Mouse (Mus musculus): ENCODE data around the gene Tbx10. TPM values are rescaled to one million over a fixed set of nuclear protein-coding genes. Genes with fewer than 3 reads are reported as not detected.

Gene Tbx10
- total RNA-seq, 2 experiments from 2014 or later, result not detected

DNA sequence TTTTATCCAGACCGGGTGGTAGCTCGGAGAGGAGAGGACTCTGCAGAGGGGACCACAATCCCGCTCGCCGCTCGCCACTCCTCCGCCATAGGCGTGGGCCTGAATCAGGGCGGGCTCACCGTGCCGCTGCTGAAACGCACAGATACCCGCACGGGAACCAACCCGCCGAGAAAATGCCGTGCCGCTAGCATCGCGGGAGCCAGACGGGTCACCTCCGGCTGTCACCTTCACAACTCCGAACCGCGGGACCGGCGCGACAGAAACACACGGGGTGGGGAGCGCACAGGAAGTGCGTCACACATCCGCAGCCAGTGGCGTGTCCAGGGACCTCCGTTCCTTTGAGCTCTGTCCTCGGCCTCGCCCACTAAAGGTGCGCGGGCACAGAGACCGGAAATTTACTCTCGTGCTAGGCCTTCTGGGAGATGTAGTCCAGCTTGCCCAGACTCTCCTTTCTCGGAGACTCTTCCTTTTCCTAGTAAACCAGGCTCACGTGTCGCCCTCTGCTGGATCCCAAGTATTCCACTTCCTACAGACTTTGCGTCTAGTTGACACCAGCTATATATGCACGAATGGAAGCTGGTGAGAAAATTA is 20.0 kb downstream of the Tbx10 start, which contains the start of gene Ndufv1:
TSS of gene Ndufv1 (minus strand) at position 375 of the 591 bp plus-strand sequence.
- peak; percentile 84 for TF ChIP-seq CTCF (IDR thresholded peaks at IDR 0.05)
- intact Hi-C loops (cut with DNase I), result loop anchor here (1.0 to 2.0 kb wide), 2 partner anchors 12 to 66 kb away; partner anchors contain the start of genes Gm49405 and Nudt8
- DNase-seq (ENCODE audit: extremely low spot score in 1 of 2, low spot score in 2 of 2), result peak; percentile 94 to 97

DNA sequence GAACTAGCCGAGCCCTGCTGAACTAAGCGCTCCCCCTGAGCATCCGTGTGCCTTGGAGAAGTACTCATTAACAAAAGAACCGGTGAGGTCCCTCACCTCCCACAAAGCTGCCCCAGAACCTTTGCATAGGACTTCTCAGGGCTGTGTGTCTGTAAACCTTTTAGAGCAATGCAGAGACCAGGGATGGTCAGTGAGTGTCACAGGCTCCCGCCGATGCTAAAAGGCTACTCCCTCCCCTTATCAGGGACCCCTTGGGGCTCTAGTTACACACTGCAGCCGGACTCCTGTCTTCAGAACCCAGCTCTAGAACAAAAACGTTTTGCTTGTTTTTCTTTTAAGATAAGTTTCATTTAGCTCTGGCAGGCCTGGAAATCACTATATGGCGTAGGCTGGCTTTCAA is 20.5 kb downstream of the Tbx10 start:
- H3K4me3 ChIP-seq, result peak overlapping the region; percentile 23; the same call in 1 of the 2 replicates

More for the DNA sequence above, 20.0 kb downstream of the Tbx10 start, which contains the start of gene Ndufv1:
- H3K4me3 ChIP-seq, result peak within 1 kb of the TSS; percentile 61
- H3K27ac ChIP-seq, result peak within 1 kb of the TSS; percentile 77

DNA sequence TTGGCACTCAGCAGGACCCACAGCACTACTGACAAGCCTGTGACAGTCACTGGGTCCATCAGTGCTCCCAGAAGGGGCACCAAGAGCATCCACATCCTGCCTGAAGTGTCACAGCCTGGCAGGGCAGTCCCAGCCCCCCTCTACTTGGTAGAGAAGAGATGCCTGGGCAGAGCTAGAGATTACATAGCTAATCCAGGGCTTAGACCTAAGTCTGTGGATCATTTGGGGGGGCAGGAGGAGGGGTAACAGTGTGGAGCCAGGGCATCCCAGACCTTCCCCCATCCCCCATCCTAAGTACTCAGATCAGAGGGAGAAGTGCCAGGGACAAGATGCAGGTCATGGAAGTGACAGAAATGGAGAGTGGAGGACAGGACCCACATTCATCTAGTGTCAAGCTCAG is 22.2 kb downstream of the Tbx10 start:
- H3K4me3 ChIP-seq, result no peak overlapping the region
- intact Hi-C loops (cut with DNase I), result loop anchor here (5.0 kb wide), 2 partner anchors 122 to 212 kb away; partner anchors contain the start of gene Gpr152
- DNase-seq (ENCODE audit: extremely low spot score in 1 of 2, low spot score in 2 of 2), result no peak
- no peak for TF ChIP-seq CTCF (IDR thresholded peaks at IDR 0.05)
- H3K27ac ChIP-seq, result no peak overlapping the region

More for the DNA sequence above, 20.5 kb downstream of the Tbx10 start:
- no peak overlapping the region for H3K27ac ChIP-seq
- intact Hi-C loops (cut with DNase I), result loop anchor here (2.0 kb wide), 1 partner anchor 66 kb away; no protein-coding TSS in a partner anchor
- TF ChIP-seq CTCF (IDR thresholded peaks at IDR 0.05), result no peak
- no peak for DNase-seq (ENCODE audit: extremely low spot score in 1 of 2, low spot score in 2 of 2)

DNA sequence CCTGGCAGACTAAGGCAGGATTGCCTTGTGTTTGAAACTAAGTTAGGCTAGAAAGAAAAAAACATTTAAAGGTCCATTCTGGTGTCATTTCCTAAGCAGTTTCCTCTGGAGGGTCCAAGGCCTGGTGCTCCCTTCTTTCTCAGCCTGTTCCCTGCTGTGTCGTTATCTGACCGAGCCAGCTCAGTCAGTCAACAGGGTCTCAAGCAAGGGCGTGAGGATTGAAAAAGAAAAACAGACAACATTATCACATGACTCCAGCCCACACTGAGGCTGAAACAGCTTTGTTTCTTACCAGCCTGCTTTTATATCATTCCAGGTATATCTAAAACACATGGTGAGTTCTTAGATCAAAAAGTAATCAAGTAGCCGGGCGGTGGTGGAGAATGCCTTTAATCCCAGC is 23.1 kb downstream of the Tbx10 start:
- H3K27ac ChIP-seq, result no peak overlapping the region
- intact Hi-C loops (cut with DNase I), result loop anchor here (5.0 kb wide), 2 partner anchors 122 to 212 kb away; partner anchors contain the start of gene Gpr152
- no peak overlapping the region for H3K4me3 ChIP-seq
- TF ChIP-seq CTCF (IDR thresholded peaks at IDR 0.05), result no peak
- DNase-seq (ENCODE audit: extremely low spot score in 1 of 2, low spot score in 2 of 2), result no peak

DNA sequence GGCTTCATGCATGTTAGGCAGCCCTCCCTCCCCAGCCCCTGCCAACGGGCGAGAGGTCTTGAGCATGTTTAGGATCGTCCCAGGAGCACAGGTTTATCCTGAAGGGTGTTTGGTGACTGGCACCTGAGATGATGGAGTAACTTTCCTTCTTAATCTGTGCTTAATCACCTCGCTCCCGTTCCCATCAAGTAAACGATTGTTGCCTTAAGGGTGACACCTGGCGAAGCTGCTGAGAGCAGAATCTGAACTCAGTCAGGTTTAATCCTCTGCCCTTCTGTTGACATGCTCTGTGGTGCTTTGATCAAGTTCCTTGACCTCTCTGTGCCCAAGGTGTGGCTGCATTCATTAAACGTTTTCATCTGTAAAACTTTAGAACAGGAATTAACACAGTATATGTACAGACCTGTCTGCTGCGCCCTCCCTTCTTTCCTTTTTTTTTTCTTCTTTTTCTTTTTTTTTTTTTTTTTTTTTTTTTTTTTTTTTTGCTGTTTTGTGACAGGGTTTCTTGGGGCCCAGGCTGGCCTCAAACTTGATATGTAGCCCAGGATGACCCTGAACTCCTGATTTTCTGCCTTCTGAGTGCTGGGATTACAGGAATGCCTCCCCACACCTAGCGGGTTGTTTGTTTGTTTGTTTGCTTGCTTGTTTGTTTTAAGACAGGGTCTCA is 25.5 kb downstream of the Tbx10 start:
- DNase-seq (ENCODE audit: extremely low spot score in 1 of 2, low spot score in 2 of 2), result no peak
- intact Hi-C loops (cut with DNase I), result loop anchor here (5.0 kb wide), 2 partner anchors 119 to 209 kb away; partner anchors contain the start of gene Gpr152
- H3K27ac ChIP-seq, result no peak overlapping the region

DNA sequence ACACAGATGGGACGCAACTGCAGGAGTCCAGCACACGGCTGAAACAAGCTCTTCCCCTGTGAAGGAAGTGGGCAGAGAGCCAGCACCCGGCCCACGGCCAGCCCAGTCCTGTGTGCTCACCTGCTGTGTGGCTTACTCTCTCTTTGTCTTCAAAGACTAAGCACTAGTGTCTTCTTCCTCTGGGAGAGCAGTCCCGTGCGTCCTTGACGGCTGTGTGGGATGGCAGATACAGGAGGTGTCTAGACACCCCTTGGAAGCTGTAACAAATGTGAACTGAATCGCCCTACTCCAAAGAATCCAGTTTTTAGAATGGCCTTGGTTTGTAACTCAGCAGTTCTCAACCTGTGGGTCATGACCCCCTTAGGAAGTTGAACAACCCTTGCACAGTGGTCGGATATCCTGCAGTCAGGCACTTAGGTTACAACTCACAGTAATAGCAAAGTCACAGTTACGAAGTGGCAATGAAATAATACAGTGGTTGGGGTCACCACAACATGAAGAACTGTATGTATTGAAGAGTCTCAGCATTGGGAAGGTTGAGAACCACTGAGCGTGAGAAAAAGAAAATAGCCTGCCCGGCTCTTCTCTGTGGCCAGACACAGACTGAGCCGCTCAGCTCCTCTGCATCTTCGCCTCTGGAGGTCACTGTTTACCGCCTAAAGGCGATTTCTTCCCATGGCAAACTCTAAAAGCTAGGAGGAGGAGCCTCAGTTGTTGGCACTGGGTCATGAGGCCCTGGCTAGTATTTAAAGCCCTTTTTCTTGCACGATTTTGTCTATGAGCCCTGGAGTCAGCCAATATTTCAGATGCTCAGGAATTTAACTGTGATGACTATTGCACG is 26.4 kb downstream of the Tbx10 start:
- no peak overlapping the region for H3K4me3 ChIP-seq
- intact Hi-C loops (cut with DNase I), result loop anchor here (1.0 to 5.0 kb wide), 3 partner anchors 29 to 208 kb away; partner anchors contain the start of gene Gpr152
- peak; percentile 91 for TF ChIP-seq CTCF (IDR thresholded peaks at IDR 0.05)
- H3K27ac ChIP-seq, result peak overlapping the region; percentile 53; the same call in 1 of the 2 replicates
- peak; percentile 68 to 75 for DNase-seq (ENCODE audit: extremely low spot score in 1 of 2, low spot score in 2 of 2)

More for the DNA sequence above, 25.5 kb downstream of the Tbx10 start:
- no peak overlapping the region for H3K4me3 ChIP-seq
- TF ChIP-seq CTCF (IDR thresholded peaks at IDR 0.05), result no peak

DNA sequence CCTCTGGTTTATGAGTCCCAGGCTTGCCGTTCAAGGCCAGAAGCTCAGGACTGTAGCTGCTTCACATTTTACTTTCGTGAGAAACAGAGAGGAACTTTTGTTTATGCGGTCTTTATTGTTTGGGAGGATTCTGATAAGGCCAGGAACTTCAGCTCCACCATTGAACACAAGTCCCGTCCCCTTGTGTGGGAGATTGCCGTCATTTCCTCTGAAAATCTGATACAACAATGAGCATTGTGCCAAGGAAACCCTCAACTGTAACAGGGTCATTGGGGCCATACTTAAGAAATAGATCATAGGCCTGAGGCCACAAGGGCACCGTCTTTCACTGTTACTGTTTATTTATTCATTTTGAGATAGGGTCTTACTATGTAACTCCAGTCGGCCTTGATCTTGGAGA is 30.6 kb downstream of the Tbx10 start:
- Histone ChIP-seq H3K27ac (no peak overlapping the region), H3K4me3 (no peak overlapping the region)
- no peak for DNase-seq (ENCODE audit: extremely low spot score in 1 of 2, low spot score in 2 of 2)
- no peak for TF ChIP-seq CTCF (IDR thresholded peaks at IDR 0.05)
- intact Hi-C loops (cut with DNase I), result no loop called here

DNA sequence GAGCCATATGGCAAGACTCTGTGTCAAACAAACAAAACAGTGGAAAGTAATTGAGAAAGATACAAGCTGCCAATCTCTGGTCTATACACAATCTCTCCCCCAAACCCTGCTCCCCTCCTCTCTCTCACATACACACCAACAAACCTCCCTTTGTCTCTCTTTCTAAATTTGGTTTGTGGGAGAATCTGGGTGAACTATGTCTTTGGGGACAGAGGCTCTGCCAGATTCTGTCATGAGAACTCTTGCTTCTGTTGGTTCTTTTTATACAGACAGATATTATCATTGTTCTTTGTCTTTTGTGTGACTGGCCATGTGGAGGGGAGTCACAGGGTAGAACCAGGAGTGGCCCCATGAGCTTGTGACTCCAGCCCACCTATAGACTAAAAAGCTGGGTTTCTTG is 35.0 kb downstream of the Tbx10 start:
- TF ChIP-seq CTCF (IDR thresholded peaks at IDR 0.05), result no peak
- intact Hi-C loops (cut with DNase I), result no loop called here
- no peak for DNase-seq (ENCODE audit: extremely low spot score in 1 of 2, low spot score in 2 of 2)
- H3K4me3 ChIP-seq, result no peak overlapping the region
- peak overlapping the region; percentile 55; the same call in 1 of the 2 replicates for H3K27ac ChIP-seq

DNA sequence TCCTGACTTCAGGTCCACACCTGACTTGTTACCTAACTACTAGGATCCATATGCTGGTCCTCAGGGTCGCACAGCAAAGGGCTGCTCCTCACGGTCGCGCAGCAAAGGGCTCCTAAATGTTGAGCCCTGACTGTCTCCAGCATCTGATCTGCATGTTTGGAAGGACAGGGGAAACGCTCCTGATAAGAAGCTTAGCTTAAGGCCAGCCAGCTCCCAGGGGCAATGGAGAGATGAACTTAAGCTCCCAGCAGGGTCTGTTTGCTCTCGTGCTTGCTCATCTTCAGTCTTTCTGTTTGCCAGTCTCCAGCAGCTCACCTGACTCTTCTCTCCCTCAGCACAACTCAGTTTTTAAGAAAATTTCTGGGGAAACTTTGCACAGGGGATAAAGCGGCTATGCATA is 40.1 kb downstream of the Tbx10 start:
- intact Hi-C loops (cut with DNase I), result no loop called here
- DNase-seq (ENCODE audit: extremely low spot score in 1 of 2, low spot score in 2 of 2), result no peak
- Histone ChIP-seq H3K4me3 (no peak overlapping the region), H3K27ac (no peak overlapping the region)
- TF ChIP-seq CTCF (IDR thresholded peaks at IDR 0.05), result no peak

DNA sequence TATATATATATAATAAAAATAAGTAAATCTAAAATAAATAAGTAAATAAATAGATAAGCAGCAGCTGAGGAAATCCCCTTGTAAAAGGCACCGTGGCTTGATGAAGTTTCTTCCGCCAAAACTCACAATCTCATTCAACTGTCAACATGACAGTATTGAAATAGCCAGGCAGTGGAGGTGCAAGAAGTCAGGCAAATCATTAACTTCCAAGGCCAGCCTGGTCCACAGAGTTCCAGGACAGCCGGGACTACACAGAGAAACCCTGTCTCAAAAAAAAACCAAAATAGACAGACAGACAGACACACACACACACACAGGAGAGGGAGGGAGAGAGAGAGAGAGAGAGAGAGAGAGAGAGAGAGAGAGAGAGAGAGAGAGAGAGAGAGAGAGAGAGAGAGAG is 40.7 kb downstream of the Tbx10 start:
- intact Hi-C loops (cut with DNase I), result no loop called here
- no peak for TF ChIP-seq CTCF (IDR thresholded peaks at IDR 0.05)
- H3K4me3 ChIP-seq, result no peak overlapping the region
- DNase-seq (ENCODE audit: extremely low spot score in 1 of 2, low spot score in 2 of 2), result no peak
- no peak overlapping the region for H3K27ac ChIP-seq

DNA sequence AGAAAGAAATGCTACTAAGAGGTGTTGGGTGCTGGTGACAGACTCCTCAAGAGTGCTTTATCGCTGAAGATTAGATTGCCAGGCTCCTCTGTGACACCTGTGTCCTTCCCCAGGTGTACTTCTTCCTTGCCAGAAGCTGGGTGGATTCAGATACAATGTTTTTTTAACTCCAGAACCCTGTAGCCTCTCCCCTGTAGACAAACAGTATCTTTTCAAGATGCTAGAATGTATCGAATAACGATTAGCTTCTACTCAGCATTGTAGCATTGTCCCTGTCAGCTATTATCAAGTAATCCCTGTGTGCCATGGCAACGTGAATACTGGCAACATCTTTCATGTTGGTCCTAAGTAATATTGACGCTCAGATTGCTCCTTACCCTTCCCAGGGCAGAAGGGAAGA is 41.2 kb downstream of the Tbx10 start:
- intact Hi-C loops (cut with DNase I), result no loop called here
- TF ChIP-seq CTCF (IDR thresholded peaks at IDR 0.05), result no peak
- H3K27ac ChIP-seq, result no peak overlapping the region
- DNase-seq (ENCODE audit: extremely low spot score in 1 of 2, low spot score in 2 of 2), result no peak
- no peak overlapping the region for H3K4me3 ChIP-seq
